ENCODE assay signal across 8 mouse cellular contexts in genomic region chr8:8659503-8660306, GRCm38 (mm10). TPM values are rescaled to one million over a fixed set of nuclear protein-coding genes. Genes with fewer than 3 reads are reported as not detected.
DNase-seq lines count a peak whose midpoint lies in the region; ATAC-seq and TF ChIP-seq lines count a peak whose summit lies in the region.

No protein-coding gene starts in this region.

- no peak for ATAC-seq in heart, embryonic 14.5 days (ENCODE audit: insufficient number of reproducible peaks, insufficient read depth, low FRiP score, low read depth)
- no peak for ATAC-seq in activated CD4-positive, CD25-positive, alpha-beta regulatory T cell, adult 4 months

- H3K9me3 ChIP-seq in heart, embryonic 14.5 days (ENCODE audit: control insufficient read depth, low read length): no peaks in the 10 kb centered on the region

- H3K9ac ChIP-seq in heart, embryonic 14.5 days (ENCODE audit: low read length): peak overlapping the region; percentile 89

- H3K4me1 ChIP-seq in spleen, adult 2 months (ENCODE audit: control insufficient read depth, insufficient read depth, insufficient read length): peaks cover 8% of the 10 kb centered on the region
- H3K4me1 ChIP-seq in heart, embryonic 14.5 days (ENCODE audit: control insufficient read depth in 2 of 2, insufficient read depth in 2 of 2, low read length in 2 of 2): peaks cover 12 to 31% of the 10 kb centered on the region in 2 experiments

- H3K27me3 ChIP-seq in spleen, adult 2 months (ENCODE audit: control insufficient read depth, insufficient read depth, low read length): peaks cover 19% of the 10 kb centered on the region
- no peaks in the 10 kb centered on the region for H3K27me3 ChIP-seq in heart, embryonic 14.5 days (ENCODE audit: control insufficient read depth, insufficient read depth, low read length)
- no peaks in the 10 kb centered on the region for H3K27me3 ChIP-seq in splenic B cell, adult 2 months (ENCODE audit: control insufficient read depth, insufficient read depth, low read length, poor library complexity, severe bottlenecking)

- peak overlapping the region; percentile 7; the same call in 1 of the 2 replicates for H3K27ac ChIP-seq in spleen, adult 2 months (ENCODE audit: insufficient read depth, low read length)
- H3K27ac ChIP-seq in heart, embryonic 14.5 days (replicated peaks in 1 of 2; ENCODE audit: control insufficient read depth in 1 of 2, insufficient read depth in 1 of 2, low read depth in 2 of 2, low read length in 2 of 2): peak overlapping the region; percentile 69 to 78

- DNase-seq in spleen, adult 2 months (ENCODE audit: low read depth in 1 of 2, low spot score in 2 of 2): peak in 1 of 2 experiments; percentile 7
- no peak for DNase-seq in spleen, postnatal 36 days (ENCODE audit: low spot score in 2 of 2)
- DNase-seq in embryo, embryonic 11 days: peak; percentile 65
- DNase-seq in kidney, postnatal 14 days: peak; percentile 37
- DNase-seq in lung, postnatal 36 days: peak; percentile 21
- DNase-seq in splenic B cell, adult 2 months (ENCODE audit: low read depth, low spot score): peak; percentile 24

- 4% methylated on average over 53 of the region's 53 CpGs for WGBS in spleen, adult 2 months
- under 1% methylated on average over 53 of the region's 53 CpGs for WGBS in heart, embryonic 14.5 days

- peak overlapping the region; percentile 86 for H3K4me2 ChIP-seq in heart, embryonic 14.5 days (ENCODE audit: low read length)

- no peaks in the 10 kb centered on the region for H3K36me3 ChIP-seq in spleen, adult 2 months (ENCODE audit: control insufficient read depth, insufficient read depth, low read length)
- H3K36me3 ChIP-seq in heart, embryonic 14.5 days (ENCODE audit: control insufficient read depth, insufficient read depth, low read length): peaks cover 9% of the 10 kb centered on the region; the same call in 1 of the 2 replicates
- H3K36me3 ChIP-seq in splenic B cell, adult 2 months (ENCODE audit: control insufficient read depth, insufficient read depth, low read length, poor library complexity, severe bottlenecking): no peaks in the 10 kb centered on the region

- no peak for TF ChIP-seq POLR2A in spleen, adult 2 months (IDR thresholded peaks at IDR 0.05; ENCODE audit: low read depth, low read length)

- TF ChIP-seq CTCF in spleen, adult 2 months (IDR thresholded peaks at IDR 0.05; ENCODE audit: extremely low read depth, insufficient read depth, insufficient read length, insufficient replicate concordance): no peak

- H3K4me3 ChIP-seq in spleen, adult 2 months (ENCODE audit: extremely low read depth, insufficient read depth, insufficient read length): peak overlapping the region; percentile 77; the same call in 1 of the 2 replicates
- peak overlapping the region; percentile 78 to 81 for H3K4me3 ChIP-seq in heart, embryonic 14.5 days (ENCODE audit: control insufficient read depth in 1 of 2, insufficient read depth in 1 of 2, low read depth in 1 of 2, low read length in 2 of 2)

RNA-seq across cellular contexts. Expression of gene Efnb2, which starts 1.3 kb away (rescaled TPM):
- polyA plus RNA-seq in spleen, adult 2 months (2012; rRNA removed): 12.4 and 19.6 TPM in 2 replicates
- polyA plus RNA-seq in heart, embryonic 14.5 days (2014; fragmentation: Nextera tagmentation; extraction: Ambion mirVana): 16.2 and 18.7 TPM in 2 replicates
- under 1 TPM in 1 of 2 experiments, not detected in 1; 0.07 TPM for polyA plus RNA-seq in activated CD4-positive, CD25-positive, alpha-beta regulatory T cell, adult 4 months (2017; shearing (Covaris generic))

RNA-seq across cellular contexts. Expression of gene Arglu1, which starts 30.6 kb away (rescaled TPM):
- polyA plus RNA-seq in spleen, adult 2 months (2012; rRNA removed): 20.7 and 22.4 TPM in 2 replicates
- polyA plus RNA-seq in heart, embryonic 14.5 days (2014; fragmentation: Nextera tagmentation; extraction: Ambion mirVana): 87.1 and 92.6 TPM in 2 replicates
- polyA plus RNA-seq in activated CD4-positive, CD25-positive, alpha-beta regulatory T cell, adult 4 months (2017; shearing (Covaris generic)): 100 to 1,000 TPM; 117 to 186 TPM

Comparison
In these comparisons a context has a peak if more than half of its experiments do, and no peak if none do; other contexts are left out.
1. DNase-seq: peak in embryo, embryonic 11 days (single experiment), kidney, postnatal 14 days (single experiment), lung, postnatal 36 days (single experiment) and splenic B cell, adult 2 months (single experiment); none in spleen, postnatal 36 days (0 of 2).
2. RNA of gene Efnb2, which starts 1.3 kb away (polyA plus RNA-seq): 16.2 to 18.7 TPM in heart, embryonic 14.5 days and 12.4 to 19.6 TPM in spleen, adult 2 months; 0.07 TPM in activated CD4-positive, CD25-positive, alpha-beta regulatory T cell, adult 4 months; every median in the first group is over 10 times any median in the second.